Mouse (Mus musculus): ENCODE data around the gene Xrcc5.

DNA sequence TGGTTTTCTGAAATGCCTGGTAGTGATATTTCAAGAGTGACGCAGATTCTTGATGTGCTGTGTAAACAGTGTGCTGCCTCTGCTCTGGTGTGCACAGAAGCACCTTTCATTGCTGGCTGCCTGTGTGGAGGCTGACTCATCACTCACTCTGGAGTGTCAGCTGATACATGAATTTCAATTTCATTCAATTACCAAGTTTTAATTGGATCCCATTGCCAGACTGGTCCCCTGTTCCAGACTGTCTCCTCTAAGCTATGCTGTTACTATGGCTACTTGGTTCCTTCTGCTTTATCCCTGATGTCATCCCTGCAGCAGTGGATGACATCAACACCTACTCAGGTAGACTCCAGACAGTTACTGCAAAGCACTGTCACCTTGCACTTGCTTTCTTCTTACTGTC lies 65.3 kb downstream of the Xrcc5 start:
- TF ChIP-seq CTCF (IDR thresholded peaks at IDR 0.05; ENCODE audit: control insufficient read depth, insufficient read depth, insufficient replicate concordance, low read depth, low read length) = no peak
- no peak for TF ChIP-seq POLR2A (IDR thresholded peaks at IDR 0.05; ENCODE audit: control insufficient read depth, low read depth, low read length)

Measured in testis, adult 2 months (tissue).